Mouse (Mus musculus) v-Abl transformed pro-B cells (cell line): Measurements from ENCODE around the gene Gm13124.
"Not testable (repeated sequence)": the region's sequence is repeated elsewhere in the genome, so short reads cannot be mapped to it uniquely, and the experiment has no call there.

Experiments
- in situ Hi-C, 2 experiments: fragments of 400-800 bp; cut with MboI; formaldehyde crosslinking; loops; one replicate each; pipeline ENCODE4 v1.15.1; 2025; ENCODE audit not compliant: unreplicated experiment in 2 of 2

Gene Gm13124

DNA sequence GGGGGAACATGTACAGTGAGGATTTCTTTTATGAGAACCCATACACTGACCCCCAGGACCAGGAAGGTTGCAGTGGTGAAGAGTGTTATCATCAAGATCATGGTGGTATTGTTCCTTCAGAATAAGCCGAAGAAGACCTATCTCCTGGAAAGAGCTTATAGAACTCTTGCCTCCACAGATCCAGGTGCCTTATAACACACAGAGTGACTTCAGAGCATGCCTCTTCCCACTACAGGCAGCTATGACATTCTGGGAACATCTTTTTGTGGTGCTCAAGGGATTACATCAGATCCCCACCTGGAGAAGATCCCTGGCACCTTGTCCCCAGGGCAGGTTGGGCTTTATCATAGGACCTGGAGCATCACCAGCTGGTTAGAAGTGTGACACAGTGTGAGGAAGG, at the start of gene Gm13124:
Gene Gm13124 (minus strand): TSS at position 101 of the 400 bp plus-strand sequence.
- in situ Hi-C loops = loop anchor here (10.0 to 25.0 kb wide), 3 partner anchors 597 to 722 kb away; no protein-coding TSS in a partner anchor

DNA sequence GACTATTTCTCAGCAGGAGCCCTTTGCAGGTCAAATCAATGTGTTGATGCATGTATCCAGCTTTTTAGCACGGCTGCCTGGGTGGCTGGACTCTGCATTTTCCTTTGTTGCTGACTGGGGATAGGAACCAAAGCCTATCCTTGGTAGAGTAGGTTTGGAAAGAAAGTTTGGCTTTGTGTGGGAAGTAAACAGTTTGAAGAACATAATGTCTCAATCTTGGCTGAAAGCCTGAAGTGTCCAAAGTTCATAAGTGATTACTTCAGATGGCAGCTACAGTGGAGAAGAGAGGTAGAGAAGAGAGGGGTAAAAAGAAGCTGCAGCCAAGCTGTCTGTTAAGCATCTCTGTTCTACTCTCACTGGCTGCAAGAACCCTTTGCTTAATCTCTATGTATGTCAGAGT, 49.7 kb upstream of the Gm13124 start:
- in situ Hi-C loops = no loop called here

DNA sequence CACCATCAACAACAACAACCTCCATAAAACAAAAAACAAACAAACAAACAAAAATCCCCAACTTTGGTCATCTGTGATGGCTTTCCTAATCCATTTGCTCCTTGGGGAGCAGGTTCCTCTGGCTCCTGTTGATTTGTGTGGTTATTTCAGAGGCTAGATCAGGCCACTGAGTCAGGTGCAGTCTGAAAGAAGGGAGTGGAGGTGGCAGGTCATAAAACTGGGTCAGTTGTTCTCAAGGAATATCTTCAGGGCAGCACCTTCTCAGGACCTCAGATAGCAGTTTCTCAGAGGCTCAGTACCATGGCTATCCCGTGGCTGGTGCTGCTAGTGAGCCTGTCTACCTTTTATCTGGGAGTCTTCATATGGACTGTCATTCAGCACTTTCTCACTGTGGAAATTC, 48.5 kb upstream of the Gm13124 start, which contains the start of gene Aadacl4:
Gene Aadacl4 (plus strand): TSS at position 301 of the 400 bp plus-strand sequence.
- in situ Hi-C loops = no loop called here

DNA sequence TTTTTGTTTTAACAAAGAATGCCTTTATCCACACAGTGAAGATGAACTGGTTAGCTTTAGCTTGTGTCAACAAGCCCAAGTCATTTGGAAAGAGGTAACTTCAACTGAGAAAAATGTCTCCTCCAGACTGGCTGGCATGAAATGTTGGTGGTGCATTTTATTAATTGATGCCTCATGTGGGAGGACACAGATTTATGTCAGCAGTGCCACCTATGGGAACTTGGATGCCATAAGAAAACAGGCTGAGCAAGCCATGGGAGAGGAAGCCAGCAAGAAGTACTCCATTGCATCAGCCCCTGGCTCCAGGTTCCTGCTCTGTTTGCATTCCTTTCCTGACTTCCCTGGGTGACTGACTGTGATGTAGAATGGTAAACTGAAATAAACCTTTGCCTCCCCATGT, 27.9 kb upstream of the Gm13124 start:
- in situ Hi-C loops = no loop called here

DNA sequence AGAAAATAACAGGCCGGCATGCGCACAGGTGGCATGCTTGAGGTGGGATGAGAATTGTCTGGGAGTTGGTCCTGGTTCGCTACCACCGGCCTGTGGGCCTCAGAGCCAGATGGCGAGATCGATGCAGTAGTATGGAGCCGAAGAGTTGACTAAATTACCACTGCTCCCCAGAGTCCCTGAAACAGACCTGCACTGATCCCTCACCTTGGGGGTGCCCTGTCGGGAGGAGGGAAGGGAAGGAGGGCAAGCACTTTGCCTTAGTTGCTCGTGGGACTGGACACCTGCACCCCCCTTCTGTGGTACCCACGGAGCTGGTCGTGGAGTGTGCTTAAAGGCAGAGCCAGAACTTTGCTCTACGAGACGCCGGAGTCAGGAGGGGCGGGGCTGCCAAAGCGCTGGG, 21.3 kb upstream of the Gm13124 start:
- in situ Hi-C loops = not testable (repeated sequence)

DNA sequence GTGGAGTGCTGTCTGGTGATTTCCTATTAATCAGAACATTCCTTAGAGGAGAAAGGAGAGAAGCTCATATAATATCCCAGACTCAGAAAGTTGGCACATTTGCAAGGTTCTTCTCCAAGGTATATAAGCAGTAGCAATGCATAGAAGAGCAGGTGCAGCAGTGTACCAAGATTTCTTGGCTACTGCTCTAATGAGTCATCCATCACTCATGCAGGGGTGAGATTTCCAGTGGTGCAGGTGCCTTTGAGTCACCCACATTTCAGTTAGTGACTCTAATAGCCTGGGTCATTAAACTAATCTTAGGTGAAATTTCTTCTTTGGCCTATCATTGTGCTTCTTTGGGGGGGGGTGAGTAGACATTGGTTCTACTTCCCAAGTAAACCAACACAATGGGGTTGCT, 2.8 kb upstream of the Gm13124 start:
- in situ Hi-C loops = loop anchor here (10.0 to 25.0 kb wide), 3 partner anchors 595 to 720 kb away; no protein-coding TSS in a partner anchor

DNA sequence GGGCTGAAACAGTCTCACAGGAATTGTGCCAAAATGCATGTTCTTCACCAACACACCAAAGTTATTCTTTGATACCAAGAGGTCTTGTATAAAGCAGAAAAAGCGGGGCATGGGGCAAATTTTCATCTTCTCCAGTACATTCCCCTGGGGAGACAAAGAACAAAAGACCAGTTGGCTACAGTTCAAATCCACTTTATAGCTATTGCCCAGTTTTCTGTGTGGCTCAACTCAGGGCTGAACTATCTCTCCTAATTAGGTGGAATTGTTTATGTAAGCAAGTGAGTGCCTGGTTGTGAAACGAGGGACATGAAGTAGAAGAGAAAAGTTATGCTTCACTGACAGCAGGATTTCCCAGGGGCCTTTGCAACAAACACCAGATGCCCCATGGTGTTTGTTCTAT, 3.7 kb downstream of the Gm13124 start:
- in situ Hi-C loops = loop anchor here (10.0 to 25.0 kb wide), 3 partner anchors 601 to 726 kb away; no protein-coding TSS in a partner anchor

DNA sequence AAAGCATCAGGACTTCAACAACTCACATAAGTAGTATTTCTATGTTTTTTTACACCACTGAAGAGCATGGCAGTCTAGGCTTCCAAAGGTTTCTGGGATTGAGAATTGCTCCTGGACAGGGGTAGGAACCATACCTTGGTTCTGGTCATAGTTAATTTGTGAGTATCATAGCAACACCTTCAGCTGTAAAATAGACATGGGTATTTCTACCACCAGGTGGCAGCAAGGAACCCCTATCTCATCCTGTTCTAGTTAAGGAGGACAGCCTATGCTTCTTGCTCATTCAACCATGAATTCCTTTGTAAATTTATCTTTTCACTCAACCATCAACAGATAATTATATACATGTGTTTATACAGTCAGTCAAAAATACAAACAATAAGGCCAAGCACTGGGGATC, 5.1 kb downstream of the Gm13124 start:
- in situ Hi-C loops = loop anchor here (10.0 to 25.0 kb wide), 3 partner anchors 603 to 728 kb away; no protein-coding TSS in a partner anchor

DNA sequence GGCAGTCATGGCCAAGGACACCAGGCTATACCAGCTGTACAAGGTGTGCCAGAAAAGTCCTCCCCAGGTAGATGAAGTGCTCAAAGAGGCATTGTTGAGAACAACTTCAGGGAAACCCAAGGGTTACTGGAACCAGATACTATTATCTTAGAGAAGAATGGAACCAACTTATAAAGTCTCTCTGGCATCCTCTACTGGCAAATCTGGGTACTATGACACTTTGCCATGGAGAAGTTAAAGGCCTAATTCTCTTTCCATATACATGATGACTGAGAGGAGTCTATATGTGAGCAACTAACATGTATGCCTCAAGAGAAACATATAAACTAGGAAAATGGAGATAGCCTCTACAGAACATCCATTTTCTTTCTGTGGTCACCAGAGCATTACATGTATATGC, 13.8 kb downstream of the Gm13124 start:
- in situ Hi-C loops = loop anchor here (25.0 kb wide), 2 partner anchors 611 to 736 kb away; no protein-coding TSS in a partner anchor

DNA sequence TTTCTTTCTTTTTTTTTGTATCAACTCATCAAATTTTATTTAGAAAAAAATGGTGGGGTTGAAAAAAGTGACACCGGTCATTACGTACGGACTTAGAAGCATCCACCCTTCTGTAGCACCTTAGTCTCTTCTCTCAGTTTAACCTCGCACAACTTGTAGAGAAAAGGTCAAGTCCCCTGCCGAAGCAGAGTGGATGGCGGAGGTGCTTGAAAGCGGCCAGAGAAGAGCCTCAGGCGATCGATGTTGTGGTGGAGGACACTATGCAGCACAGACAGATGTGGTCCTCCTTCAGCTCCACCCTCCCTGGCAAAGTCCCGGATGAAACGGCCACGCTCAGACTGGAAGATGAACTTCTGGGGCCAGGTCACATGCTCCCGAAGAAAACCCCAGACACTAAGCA, 19.6 kb downstream of the Gm13124 start:
- in situ Hi-C loops = not testable (repeated sequence)

DNA sequence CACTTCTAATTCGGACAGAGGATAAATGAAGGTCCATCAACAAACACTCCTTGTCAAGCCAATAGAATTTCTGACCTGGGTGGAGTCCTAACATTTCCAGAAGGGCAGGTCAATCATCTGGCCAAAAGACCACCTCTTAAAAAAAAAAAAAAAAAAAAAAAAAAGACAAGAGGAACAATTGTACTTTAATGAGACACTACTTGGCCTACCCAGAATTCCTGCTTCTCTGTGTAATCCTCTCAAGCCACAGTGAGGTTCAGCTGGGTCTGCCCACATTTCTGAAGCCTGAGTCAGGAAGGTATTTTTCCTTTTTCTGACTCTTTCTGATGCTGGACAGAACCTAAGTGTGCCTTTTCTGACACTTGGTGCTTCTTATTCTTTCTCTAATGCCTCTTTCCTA, 20.2 kb downstream of the Gm13124 start:
- in situ Hi-C loops = no loop called here

DNA sequence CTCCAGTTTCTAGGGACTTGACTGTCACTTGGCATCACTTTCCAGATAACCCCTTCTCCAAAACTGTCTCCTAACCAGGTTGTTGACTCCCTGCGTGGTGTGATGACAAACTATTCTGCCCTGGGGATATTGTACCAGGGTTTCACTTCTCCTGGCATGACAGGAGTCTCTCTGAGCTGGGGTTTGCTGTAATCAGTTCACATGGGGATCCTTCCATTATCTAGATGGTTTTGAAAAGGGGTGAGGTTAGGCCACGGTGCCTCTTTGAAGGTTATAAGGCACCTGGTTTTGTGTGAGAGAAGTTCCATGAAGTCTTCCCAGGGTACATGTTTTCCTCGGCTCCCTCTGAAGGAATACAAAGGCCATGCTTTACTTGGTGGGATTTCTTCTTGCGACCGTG, 45.4 kb downstream of the Gm13124 start, which contains the start of gene 9430007A20Rik:
Gene 9430007A20Rik (plus strand): TSS at position 301 of the 400 bp plus-strand sequence.
- in situ Hi-C loops = no loop called here

DNA sequence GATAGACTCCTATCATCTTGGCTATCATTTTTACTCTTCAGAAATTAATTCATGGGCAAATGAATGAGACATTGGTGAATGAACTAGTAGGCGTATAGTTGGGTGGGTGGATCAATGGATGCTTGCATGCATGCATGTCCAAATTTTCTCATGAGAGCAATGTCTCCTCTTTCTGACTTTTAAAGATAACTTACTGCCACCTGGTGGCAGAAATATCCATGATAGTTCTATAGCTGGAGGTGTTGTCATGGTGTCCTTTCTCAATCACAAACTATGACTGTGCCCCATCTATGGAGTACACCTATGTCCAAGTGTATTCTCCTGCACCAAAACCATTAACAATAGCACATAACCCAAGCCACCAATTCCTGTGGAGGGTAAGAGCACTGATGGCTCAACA, 58.4 kb downstream of the Gm13124 start:
- in situ Hi-C loops = loop anchor here in 1 of 2 experiments (10.0 kb wide), 1 partner anchor 82 kb away; no protein-coding TSS in a partner anchor
